Mouse (Mus musculus): ENCODE data around the gene Pim1. TPM values are rescaled to one million over a fixed set of nuclear protein-coding genes. Genes with fewer than 3 reads are reported as not detected.
"Not testable (repeated sequence)": the region's sequence is repeated elsewhere in the genome, so short reads cannot be mapped to it uniquely, and the experiment has no call there.

The Pim1 gene
- total RNA-seq, 2 experiments from 2014 or later = 53.4 to 65.5 TPM

DNA sequence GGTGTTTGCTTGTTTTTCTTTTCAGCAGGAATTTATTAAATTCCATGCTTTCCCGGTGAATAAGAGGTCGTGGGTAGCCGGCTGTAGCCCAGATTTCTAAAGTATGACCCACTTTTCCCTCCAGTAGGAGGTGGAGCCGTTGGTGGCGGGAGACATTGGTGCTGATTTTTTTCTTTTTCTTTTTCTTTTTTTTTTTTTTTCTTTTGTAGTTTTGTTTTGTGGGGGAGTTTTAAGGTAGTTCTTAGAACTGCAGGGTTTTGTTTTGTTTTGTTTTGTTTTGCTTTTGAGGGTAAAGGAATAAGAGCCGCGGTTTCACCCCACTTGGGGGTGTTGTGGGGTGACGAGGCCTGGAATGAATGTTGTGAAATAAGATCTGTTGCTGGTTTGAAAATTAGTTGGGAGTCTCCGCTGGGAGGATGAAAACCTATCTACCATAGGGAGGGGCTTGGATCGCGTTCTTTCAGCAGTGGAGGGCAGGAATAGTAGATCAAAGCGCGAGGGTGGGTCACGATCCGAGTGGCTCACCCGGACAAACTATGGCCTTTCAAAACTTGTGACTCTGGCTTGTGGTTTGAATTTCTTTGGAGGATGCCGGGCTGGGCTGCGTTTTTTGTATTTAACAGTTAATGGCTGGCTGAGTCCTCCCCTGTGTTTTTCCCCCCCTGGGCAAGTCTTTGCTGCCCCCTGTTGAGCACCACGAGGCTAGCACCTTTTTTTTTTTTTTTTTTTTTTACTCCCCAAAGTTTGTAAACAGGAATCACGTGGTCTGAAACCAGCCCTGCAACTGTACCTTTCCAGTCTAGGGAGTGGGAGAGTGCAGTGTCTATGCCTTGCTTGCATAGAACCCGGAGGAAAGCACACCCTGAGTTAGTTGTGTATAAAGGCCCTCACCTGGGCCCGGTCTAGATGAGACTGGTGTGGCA is 2.0 kb downstream of the Pim1 start:
- DNase-seq (ENCODE audit: low spot score in 2 of 2) = peak; percentile 19 to 45

- no peak for DNase-seq (ENCODE audit: low spot score in 2 of 2)
Observed at GRCm38 (mm10) chr17:29493461-29493980, 3.0 kb downstream of the Pim1 start.

DNA sequence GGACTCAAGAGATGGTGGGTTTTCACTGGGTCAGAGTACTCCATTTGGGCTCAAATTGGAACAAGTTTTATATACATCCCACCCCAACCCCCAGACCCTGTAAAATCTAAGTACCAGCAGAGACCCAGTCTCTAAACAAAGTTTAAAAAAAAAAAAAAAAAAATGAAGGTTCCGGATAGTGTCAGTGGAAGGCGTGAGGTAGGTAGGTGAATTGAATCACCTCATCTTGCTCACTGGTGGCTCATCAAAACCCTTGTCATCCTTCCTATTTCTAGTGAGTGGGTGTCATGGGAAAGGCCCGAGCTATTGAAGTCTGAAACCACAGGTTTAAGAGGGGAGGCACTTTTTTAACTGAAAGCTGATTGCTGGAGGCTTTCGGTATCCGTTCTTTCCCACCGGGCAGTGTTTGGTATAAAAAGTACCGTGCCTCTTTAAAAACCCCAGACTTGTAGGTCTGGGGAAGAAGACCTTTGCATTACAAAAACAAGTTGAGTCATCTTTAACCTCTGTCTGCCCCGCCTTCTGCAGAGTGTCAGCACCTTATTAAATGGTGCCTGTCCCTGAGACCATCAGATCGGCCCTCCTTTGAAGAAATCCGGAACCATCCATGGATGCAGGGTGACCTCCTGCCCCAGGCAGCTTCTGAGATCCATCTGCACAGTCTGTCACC is 3.6 kb downstream of the Pim1 start:
- DNase-seq (ENCODE audit: low spot score in 2 of 2) = no peak

- no peak for DNase-seq (ENCODE audit: low spot score in 2 of 2)
Observed at GRCm38 (mm10) chr17:29494732-29495076, 4.2 kb downstream of the Pim1 start.

DNA sequence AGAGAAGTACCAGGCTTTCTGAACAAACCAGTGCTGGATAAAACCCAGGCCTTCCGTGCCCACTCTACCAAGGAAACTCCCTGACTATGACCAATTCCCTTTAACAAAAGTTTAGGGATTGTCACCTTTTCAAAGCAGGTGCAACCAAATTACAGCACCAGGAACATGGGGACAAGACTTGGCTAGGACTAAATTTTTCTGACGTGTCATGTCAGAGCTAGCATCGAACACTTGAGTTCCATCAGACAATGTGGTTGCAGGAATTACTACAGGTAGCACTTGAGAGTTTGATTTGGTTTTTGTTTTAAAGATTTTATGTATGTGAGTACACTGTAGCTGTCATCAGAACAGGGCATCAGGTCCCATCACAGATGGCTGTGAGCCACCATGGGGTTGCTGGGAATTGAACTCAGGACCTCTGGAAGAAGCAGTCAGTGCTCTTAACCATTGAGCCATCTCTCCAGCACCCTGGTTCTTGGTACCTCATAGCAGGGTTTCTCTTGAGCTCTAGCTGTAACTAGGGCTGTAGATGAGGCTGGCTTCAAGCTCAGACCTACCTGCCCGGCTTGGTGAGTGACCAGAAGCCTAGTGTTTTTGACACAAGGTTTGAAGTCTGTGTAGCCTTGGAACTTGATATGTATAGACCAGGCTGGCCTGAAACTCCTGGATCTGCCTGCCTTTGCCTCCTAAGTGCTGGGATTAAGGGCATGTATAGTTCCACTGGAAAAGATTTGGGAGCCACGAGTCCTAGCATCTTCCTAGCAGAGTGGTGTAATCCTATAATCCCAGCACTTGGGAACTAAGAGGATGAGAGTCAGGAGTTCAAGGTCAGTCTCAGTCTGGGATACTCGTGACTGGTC is 5.9 kb downstream of the Pim1 start:
- DNase-seq (ENCODE audit: low spot score in 2 of 2) = no peak

GRCm38 (mm10) chr17:29497071-29497354 is 6.5 kb downstream of the Pim1 start:
- DNase-seq (ENCODE audit: low spot score in 2 of 2) = no peak

DNA sequence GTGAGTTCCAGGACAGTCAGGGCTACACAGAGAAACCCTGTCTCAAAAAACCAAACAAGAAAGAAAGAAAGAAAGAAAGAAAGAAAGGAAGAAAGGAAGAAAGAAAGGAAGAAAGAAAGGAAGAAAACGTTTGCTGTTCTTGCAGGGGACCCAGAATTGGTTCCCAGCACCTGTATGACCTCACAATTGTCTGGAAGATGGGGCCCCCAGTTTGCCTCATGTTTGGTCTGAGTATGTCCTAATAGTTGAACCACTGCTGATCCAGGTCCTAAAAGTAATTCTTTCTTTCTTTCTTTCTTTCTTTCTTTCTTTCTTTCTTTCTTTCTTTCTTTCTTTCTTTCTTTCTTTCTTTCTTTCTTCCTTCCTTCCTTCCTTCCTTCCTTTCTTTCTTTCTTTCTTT is 6.9 kb downstream of the Pim1 start:
- not testable (repeated sequence) for DNase-seq (ENCODE audit: low spot score in 2 of 2)

DNA sequence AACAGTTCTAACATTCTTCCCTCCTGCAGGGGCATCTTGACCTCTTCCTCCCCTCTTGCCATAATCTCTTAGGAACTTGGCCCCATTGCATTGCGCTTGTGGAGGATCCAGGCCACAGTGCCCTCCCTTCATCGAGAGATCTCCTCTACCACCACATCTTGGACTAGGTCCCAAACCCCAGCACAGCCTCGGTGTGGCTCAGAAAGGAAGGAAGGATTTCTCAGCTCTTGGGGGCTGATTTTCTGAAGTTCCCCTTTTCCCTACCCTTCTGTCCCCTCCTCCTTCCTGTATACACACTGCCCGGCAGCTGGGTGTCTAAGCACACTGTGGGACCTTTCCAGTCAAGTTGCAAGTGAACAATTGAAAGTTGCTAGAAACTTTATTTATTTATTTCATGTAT is 7.5 kb downstream of the Pim1 start:
- DNase-seq (ENCODE audit: low spot score in 2 of 2) = no peak

GRCm38 (mm10) chr17:29498952-29499351 is 8.4 kb downstream of the Pim1 start:
- DNase-seq (ENCODE audit: low spot score in 2 of 2) = not testable (repeated sequence)

- DNase-seq (ENCODE audit: low spot score in 2 of 2) = no peak
Observed at GRCm38 (mm10) chr17:29499511-29499910, 9.0 kb downstream of the Pim1 start.

GRCm38 (mm10) chr17:29500243-29500740 is 9.7 kb downstream of the Pim1 start:
- DNase-seq (ENCODE audit: low spot score in 2 of 2) = no peak

GRCm38 (mm10) chr17:29500802-29501469 is 10.4 kb downstream of the Pim1 start:
- no peak for DNase-seq (ENCODE audit: low spot score in 2 of 2)

DNA sequence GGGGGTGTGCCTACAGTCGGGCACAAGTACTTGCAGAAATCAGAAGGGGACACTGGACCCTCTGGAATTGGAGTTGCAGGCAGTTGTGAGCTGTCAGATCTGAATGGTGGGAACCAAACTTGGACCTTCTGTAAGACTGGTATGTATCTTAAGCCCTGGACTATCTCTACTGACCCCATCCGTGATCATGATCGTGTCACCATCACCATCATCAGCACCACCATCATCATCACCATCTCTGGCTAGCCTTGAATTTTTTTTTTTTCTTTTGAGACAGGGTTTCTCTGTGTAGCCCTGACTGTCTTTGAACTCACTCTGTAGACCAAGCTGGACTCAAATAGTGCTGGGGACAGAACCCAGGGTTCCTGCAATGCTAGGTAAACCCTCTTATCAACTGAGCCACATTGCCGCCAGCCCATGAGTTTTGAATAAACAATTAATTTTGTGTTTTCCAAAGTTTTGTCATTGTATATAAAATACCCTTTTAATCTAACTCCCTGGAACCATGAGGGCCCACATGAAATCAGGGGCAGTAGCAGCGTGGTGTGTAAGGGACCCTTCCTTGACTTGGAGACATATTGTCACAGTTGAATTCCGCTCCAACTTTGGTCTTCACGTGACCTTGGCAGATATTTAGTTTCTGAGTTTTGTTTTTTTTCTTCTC is 11.6 kb downstream of the Pim1 start:
- no peak for DNase-seq (ENCODE audit: low spot score in 2 of 2)

DNA sequence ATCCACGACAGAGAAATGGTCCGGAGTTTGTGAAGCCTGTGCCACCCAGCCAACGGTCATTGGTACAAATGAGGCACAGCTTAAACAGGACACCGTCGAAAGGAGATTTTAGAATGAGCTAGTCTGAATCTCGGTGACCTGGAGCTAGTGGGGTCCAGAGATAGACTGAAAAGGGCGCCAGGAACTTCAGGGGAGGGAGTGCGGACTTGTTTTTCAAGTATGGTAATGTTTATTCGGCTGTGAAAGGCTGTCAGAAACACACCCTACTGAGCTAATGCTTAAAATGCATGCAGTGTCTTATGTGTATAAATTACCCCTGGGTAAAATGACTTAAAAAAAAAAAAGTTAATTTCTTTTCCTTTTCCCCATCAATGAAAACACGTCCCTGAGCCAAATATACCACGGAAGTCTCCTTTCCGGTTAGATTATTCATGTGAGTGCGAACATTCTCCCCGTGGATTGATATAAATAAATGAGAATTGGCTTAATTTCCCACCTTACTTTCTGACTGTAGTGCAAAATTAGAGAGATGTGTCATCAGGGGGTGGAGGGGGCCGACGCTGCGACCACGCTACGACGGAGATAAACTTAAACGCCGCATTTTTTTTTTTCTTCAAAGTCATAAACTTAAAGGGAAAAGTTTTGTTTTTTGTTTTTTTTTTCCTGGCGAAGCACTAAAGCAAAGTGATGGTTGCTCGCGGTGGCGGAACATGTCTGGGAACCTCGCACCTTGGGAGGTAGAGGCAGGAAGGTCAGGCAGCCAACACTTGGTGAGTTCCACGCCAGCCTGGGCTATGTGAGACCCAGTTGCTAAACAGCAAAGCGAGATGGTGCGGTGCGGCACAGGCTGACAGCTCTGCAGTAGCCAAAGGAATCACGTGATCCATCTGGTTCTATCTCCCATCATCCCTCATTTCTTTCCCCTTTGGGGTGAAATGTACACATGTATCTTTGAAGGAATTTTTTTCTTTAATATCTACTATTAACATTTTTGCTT is 12.4 kb downstream of the Pim1 start:
- no peak for DNase-seq (ENCODE audit: low spot score in 2 of 2)

DNA sequence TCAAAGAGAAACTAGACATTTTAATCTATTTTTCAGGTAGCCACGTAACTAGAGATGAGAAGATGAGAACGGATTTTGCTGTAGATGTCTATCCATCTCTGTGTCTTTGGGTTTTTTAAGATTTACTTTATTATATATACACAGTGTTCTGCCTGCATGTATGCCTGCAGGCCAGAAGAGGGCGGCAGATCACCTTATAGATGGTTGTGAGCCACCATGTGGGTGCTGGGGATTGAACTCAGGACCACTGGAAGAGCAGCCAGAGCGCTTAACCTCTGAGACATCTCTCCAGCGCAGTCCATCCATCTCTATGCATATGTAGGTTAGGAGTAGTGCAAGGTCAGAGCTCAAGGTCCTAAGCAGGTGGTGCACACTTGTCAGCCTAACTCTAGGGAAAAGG is 13.1 kb downstream of the Pim1 start:
- no peak for DNase-seq (ENCODE audit: low spot score in 2 of 2)

- DNase-seq (ENCODE audit: low spot score in 2 of 2) = no peak
Observed at GRCm38 (mm10) chr17:29508927-29509608, 18.5 kb downstream of the Pim1 start.

DNA sequence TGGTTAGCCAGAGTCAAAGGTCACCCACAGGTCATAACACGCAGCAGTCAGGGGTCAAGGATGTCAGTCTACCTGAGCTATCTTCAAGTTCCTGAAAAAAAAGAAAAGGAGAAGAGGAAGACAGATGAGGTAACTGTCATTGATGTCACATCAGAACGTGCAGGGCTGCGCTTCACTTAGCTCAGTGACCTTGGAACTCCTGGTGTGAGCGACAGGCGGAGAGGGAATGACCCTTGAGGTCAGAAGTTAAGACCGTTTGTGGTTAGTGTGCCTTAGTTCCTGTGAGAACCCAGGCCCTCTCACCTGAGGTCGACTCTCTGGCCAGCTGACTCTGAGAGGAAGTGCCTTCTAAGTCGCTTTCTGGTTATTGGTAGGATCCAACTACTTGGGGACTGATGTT is 20.1 kb downstream of the Pim1 start:
- no peak for DNase-seq (ENCODE audit: low spot score in 2 of 2)

- DNase-seq (ENCODE audit: low spot score in 2 of 2) = peak; percentile 35 to 62
Observed at GRCm38 (mm10) chr17:29513044-29513730, 22.6 kb downstream of the Pim1 start.

All from adrenal gland, postnatal 4 days (tissue).